Mouse (Mus musculus) right cerebral cortex, postnatal 36 days (tissue): ENCODE measurements at regions not wholly inside any gene's neighbourhood (a gene's known extent, or its start where the extent isn't known, plus 50 kb on each side); places are given as distances from the start of the nearest gene placed in this dataset.

ENCODE experiments used
- DNase-seq, 2 experiments: peaks; one replicate each; pipeline ENCODE4 v3.0.0; 2022; ENCODE audit warnings: low spot score in 2 of 2, mixed read lengths in 1 of 2

DNA sequence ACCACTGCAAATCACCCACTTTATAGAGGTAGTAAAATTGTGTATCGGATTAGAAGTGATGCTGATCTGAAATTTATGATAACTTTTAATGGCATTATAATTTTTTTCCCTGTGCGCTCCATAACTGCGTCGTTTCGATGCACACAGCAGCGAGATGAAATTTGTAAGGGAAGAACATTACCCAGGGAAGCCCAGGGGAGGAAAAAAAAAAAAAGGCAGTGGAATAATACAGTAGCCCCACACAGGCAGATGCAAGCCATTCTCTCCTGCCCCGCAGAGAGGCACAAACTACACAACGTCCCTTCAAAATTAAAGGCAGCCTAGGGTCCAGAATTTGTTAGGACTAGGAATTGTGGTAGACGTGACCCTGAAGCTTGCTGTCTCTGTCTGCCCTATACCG is 234.2 kb downstream of the Il20rb start:
- no peak for DNase-seq
